Mouse (Mus musculus) midbrain, embryonic 15.5 days (tissue): ENCODE data around the gene Fgfbp3. TPM values are rescaled to one million over a fixed set of nuclear protein-coding genes. Genes with fewer than 3 reads are reported as not detected.
A peak's percentile ranks its signal among the peaks of the same experiment; 100 is the strongest.

Experiments
- ATAC-seq: fragments of 200-750 bp; cut with Nextera tagmentation; replicated peaks from 2 replicates; pipeline ENCODE4 v1.8.0; 2017; ENCODE audit warnings: moderate TSS enrichment
- H3K27ac ChIP-seq: fragments of 300-500 bp; sonication (generic); 2 replicates; pipeline ENCODE4 v1.5.1; 2015; ENCODE audit warnings: mild to moderate bottlenecking, inconsistent platforms
- H3K27me3 ChIP-seq: fragments of 300-500 bp; sonication (generic); replicated peaks from 2 replicates; pipeline ENCODE4 v1.6.1; 2015; ENCODE audit warnings: inconsistent platforms
- H3K36me3 ChIP-seq: fragments of 300-500 bp; sonication (generic); replicated peaks from 2 replicates; pipeline ENCODE4 v1.6.1; 2015; ENCODE audit warnings: inconsistent platforms
- H3K4me1 ChIP-seq: fragments of 300-500 bp; sonication (generic); 2 replicates; pipeline ENCODE4 v1.6.1; 2015; ENCODE audit warnings: inconsistent platforms
- H3K4me2 ChIP-seq: fragments of 300-500 bp; sonication (generic); 2 replicates; pipeline ENCODE4 v1.6.1; 2015; ENCODE audit warnings: inconsistent platforms, mild to moderate bottlenecking, moderate library complexity
- H3K4me3 ChIP-seq: fragments of 300-500 bp; sonication (generic); 2 replicates; pipeline ENCODE4 v1.5.1; 2015; ENCODE audit warnings: mild to moderate bottlenecking, inconsistent platforms
- H3K9ac ChIP-seq: fragments of 300-500 bp; sonication (generic); 2 replicates; pipeline ENCODE4 v1.6.1; 2015; ENCODE audit warnings: mild to moderate bottlenecking, inconsistent platforms
- H3K9me3 ChIP-seq: fragments of 300-500 bp; sonication (generic); 2 replicates; pipeline ENCODE4 v1.6.1; 2016; ENCODE audit warnings: inconsistent platforms
- WGBS: fragments of 180-500 bp; shearing (Covaris S2); methylation state at CpG from one replicate; pipeline ENCODE4 v1.1.7; 2015; ENCODE audit warnings: mixed read lengths; 5-methylcytosine and 5-hydroxymethylcytosine counted together
- polyA plus RNA-seq: library from polyadenylated mRNA; unstranded; fragments of >200 nt; fragmentation: Nextera tagmentation; extraction: Ambion mirVana; gene quantifications from 2 replicates; pipeline ENCODE4 v1.2.1, GENCODE M21; 2015

Gene Fgfbp3
- polyA plus RNA-seq, 1 experiment from 2014 or later = 55.3 TPM

GRCm38 (mm10) chr19:36926553-36927236 lies 7.3 kb upstream of the Fgfbp3 start:
- ATAC-seq = no peak
- WGBS = 2% methylated on average over 26 of the region's 26 CpGs
- no peaks in the 10 kb centered on the region for H3K9me3 ChIP-seq

GRCm38 (mm10) chr19:36925671-36926552 lies 6.5 kb upstream of the Fgfbp3 start, which contains the start of gene Btaf1:
Btaf1 (plus strand) TSS chr19:36926079.
- no peaks in the 10 kb centered on the region for H3K27me3 ChIP-seq
- peak within 1 kb of the TSS; percentile 95 for H3K4me3 ChIP-seq
- peak within 1 kb of the TSS; percentile 92 for H3K27ac ChIP-seq
- H3K36me3 ChIP-seq = no peaks in the 10 kb centered on the region
- H3K4me2 ChIP-seq = peak within 1 kb of the TSS; percentile 74
- H3K4me1 ChIP-seq = peaks cover 26% of the 10 kb centered on the region
- peak within 1 kb of the TSS; percentile 92 for H3K9ac ChIP-seq
- peak; percentile 98 for ATAC-seq
- no peaks in the 10 kb centered on the region for H3K9me3 ChIP-seq
- under 1% methylated on average over 84 of the region's 98 CpGs for WGBS

More at GRCm38 (mm10) chr19:36926553-36927236, 7.3 kb upstream of the Fgfbp3 start:
- H3K4me3 ChIP-seq = peak overlapping the region; percentile 95
- H3K27ac ChIP-seq = peak overlapping the region; percentile 92
- H3K4me1 ChIP-seq = peaks cover 26% of the 10 kb centered on the region
- peak overlapping the region; percentile 74 for H3K4me2 ChIP-seq
- H3K9ac ChIP-seq = peak overlapping the region; percentile 92
- H3K36me3 ChIP-seq = no peaks in the 10 kb centered on the region
- H3K27me3 ChIP-seq = no peaks in the 10 kb centered on the region

- peaks cover 31% of the 10 kb centered on the region for H3K4me1 ChIP-seq
- H3K27me3 ChIP-seq = no peaks in the 10 kb centered on the region
- 63% methylated on average over 3 of the region's 3 CpGs for WGBS
- no peak for ATAC-seq
- H3K9me3 ChIP-seq = no peaks in the 10 kb centered on the region
- H3K27ac ChIP-seq = no peak overlapping the region
- H3K9ac ChIP-seq = no peak overlapping the region
- no peaks in the 10 kb centered on the region for H3K36me3 ChIP-seq
- no peak overlapping the region for H3K4me3 ChIP-seq
- no peak overlapping the region for H3K4me2 ChIP-seq
Observed at GRCm38 (mm10) chr19:36922936-36923335, 3.5 kb upstream of the Fgfbp3 start.

DNA sequence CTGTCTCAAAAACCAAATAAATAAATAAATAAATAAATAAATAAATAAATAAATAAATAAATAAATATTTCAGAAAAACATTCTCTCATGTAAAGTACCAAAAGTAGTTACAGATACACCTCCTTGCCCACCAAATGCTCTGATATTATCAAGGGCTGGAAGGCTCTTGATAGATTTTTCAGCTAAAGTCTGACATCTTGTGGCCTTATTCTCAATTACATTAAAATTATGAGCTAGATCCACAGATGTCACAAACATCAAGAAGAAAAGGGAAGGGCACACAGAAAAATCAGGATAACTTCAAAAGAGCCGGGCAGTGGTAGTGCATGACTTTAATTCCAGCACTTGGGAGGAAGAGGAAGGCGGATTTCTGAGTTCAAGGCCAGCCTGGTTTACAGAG lies 2.6 kb upstream of the Fgfbp3 start:
- H3K9ac ChIP-seq = no peak overlapping the region
- H3K9me3 ChIP-seq = no peaks in the 10 kb centered on the region
- no peak overlapping the region for H3K4me3 ChIP-seq
- no peak for ATAC-seq
- H3K4me1 ChIP-seq = peaks cover 27% of the 10 kb centered on the region
- no peaks in the 10 kb centered on the region for H3K27me3 ChIP-seq
- no peak overlapping the region for H3K27ac ChIP-seq
- WGBS = 36% methylated on average over 2 of the region's 2 CpGs
- no peak overlapping the region for H3K4me2 ChIP-seq
- H3K36me3 ChIP-seq = no peaks in the 10 kb centered on the region

DNA sequence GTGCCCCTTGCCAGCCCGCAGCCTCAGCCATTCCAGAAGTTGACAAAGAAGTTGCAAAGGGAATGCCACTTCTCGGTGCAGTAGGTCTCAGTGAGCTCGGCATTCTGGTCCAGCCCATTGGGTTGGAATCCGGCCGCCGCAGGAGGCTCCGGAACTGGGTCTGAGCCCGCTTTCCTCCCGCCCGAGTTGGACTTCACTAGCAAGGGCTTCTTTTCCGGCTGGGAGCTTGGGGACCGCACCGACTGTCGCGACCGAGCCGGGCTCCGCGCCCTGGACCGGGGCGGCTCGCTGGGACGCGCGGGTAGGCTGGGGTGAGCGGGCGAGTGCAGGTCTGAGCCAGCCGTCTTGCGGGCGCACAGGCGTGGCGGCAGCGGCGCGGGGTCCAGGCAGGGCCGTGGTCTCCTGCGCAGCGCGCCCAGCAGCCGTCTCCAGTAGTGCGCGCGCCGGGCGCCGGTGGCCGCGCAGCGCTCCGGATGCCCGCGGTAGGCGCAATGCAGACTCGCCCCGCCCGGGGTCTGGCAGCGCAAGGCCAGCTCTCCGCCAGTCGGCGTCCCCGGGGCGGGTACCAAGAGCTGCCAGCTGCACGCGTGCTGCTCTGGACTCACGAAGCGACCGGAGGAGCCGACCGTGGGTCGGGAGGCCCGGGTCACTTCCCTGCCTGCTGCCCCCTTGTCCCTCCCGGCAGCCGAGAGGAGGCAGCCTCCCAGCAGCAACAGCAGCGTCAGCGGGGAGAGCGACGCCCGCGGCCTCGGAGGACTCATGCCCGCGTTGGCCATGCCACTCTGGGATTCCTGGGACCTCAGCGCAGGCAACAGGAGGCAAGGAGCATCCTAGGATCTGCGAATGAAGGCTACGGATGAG lies 744 bp downstream of the Fgfbp3 start:
- no peaks in the 10 kb centered on the region for H3K27me3 ChIP-seq
- peak overlapping the region; percentile 99 for H3K4me3 ChIP-seq
- H3K9ac ChIP-seq = peak overlapping the region; percentile 93
- H3K4me2 ChIP-seq = peak overlapping the region; percentile 93
- H3K36me3 ChIP-seq = no peaks in the 10 kb centered on the region
- under 1% methylated on average over 65 of the region's 85 CpGs for WGBS
- peak overlapping the region; percentile 92 for H3K27ac ChIP-seq
- H3K9me3 ChIP-seq = no peaks in the 10 kb centered on the region
- ATAC-seq = peak; percentile 92
- peaks cover 17% of the 10 kb centered on the region for H3K4me1 ChIP-seq

DNA sequence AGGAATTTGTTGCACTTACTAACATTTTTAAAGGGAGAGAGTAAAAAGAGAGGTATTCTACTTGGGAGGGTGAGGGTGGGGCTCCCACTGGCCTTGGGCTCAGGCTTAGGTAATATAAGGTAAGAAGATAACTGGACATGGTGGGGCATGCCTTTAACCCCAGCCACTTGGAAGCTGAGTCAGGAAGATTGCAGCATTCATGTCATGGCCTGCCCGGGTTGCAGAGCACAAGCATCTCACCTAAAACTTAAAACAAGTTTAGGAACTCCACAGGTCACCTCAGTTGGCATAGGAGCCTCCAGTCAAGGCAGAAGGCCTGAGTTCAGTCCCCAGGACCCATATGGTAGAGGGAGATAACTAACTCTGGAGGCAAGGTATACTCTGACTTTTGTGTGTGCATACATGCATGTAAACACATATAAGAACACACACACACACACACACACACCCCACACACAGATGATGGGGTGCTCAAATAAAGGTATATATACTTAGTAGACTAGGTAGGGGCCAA lies 2.5 kb downstream of the Fgfbp3 start:
- H3K4me2 ChIP-seq = peak overlapping the region; percentile 21
- no peak overlapping the region for H3K4me3 ChIP-seq
- peak overlapping the region; percentile 14; the same call in 1 of the 2 replicates for H3K9ac ChIP-seq
- ATAC-seq = no peak
- no peak overlapping the region for H3K27ac ChIP-seq
- no peaks in the 10 kb centered on the region for H3K36me3 ChIP-seq
- no peaks in the 10 kb centered on the region for H3K27me3 ChIP-seq
- H3K9me3 ChIP-seq = no peaks in the 10 kb centered on the region
- 91% methylated on average over 1 of the region's 1 CpGs for WGBS
- peaks cover 17% of the 10 kb centered on the region for H3K4me1 ChIP-seq

DNA sequence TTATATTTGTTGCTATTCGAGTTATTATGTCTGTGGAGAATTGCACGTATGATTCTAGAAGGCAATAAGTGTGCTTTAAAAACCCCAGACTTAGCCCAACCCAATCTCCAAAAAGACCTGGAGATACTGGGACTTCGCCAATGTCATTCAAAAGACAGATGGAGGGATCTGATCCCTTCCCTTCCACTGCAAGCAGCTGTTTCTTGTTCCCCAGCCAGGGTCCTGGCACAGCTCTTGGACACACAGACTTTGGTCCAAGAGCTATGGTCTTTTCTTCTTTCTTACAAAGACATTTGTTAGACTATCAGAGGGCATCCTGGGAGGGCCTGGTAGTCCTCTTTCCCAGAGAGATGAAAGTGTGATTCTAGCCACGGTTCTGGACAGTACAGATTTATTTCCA lies 3.2 kb downstream of the Fgfbp3 start:
- H3K9ac ChIP-seq = no peak overlapping the region
- 79% methylated on average over 4 of the region's 4 CpGs for WGBS
- ATAC-seq = no peak
- H3K9me3 ChIP-seq = no peaks in the 10 kb centered on the region
- H3K27ac ChIP-seq = no peak overlapping the region
- no peaks in the 10 kb centered on the region for H3K36me3 ChIP-seq
- H3K27me3 ChIP-seq = no peaks in the 10 kb centered on the region
- H3K4me2 ChIP-seq = no peak overlapping the region
- H3K4me3 ChIP-seq = no peak overlapping the region
- H3K4me1 ChIP-seq = peaks cover 17% of the 10 kb centered on the region

DNA sequence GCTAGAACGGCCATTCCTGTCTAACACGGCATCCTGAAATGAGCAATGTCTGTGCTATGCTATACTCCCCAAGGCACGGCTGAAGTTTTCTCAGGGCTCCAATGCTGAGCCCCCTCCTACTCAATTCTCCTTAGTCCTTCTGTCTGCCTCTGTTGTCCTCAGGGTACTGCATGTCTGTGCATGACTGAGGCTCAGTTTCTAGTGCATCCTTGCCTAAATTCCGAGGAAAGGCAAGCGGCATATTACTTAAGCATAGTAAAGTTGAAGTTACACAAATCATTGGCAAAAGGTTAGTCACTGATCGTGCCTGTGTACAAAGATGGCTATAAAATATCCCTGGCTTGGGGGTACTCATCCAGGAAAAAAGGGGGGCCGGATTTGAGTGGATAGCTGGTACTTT lies 6.4 kb downstream of the Fgfbp3 start:
- no peaks in the 10 kb centered on the region for H3K36me3 ChIP-seq
- ATAC-seq = no peak
- H3K4me3 ChIP-seq = no peak overlapping the region
- no peaks in the 10 kb centered on the region for H3K9me3 ChIP-seq
- peaks cover 19% of the 10 kb centered on the region for H3K4me1 ChIP-seq
- 86% methylated on average over 7 of the region's 7 CpGs for WGBS
- H3K9ac ChIP-seq = no peak overlapping the region
- no peak overlapping the region for H3K4me2 ChIP-seq
- no peak overlapping the region for H3K27ac ChIP-seq
- no peaks in the 10 kb centered on the region for H3K27me3 ChIP-seq

DNA sequence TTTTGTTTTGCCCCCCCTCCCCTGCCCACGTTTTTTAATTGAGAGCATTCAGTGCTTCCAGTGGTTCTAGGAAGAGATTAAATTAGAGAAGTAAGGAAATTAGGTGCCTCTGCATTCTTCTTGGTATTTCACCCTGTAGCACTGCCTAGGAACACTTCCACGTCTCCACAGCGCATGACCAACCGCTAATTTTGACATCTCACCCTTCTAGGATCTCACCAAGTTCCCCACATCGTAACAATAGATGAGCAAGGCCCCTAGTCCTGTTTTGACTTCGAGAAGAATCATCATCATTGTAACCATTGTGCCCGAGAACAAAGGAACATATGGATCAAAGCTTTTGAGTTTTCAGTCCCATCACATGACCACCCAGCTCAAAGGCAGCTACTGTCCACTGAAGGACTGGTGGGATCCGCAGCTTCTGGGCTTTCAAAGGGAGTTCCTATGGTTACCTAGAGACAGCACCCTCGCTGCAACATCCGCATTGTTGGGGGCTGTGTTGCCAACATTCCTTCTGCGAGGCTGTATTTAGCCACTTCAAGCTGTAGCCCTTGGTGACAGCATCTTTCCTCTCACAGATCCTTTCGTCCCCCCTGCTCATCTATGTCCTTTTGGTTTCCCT lies 8.9 kb downstream of the Fgfbp3 start:
- H3K4me2 ChIP-seq = no peak overlapping the region
- no peaks in the 10 kb centered on the region for H3K36me3 ChIP-seq
- WGBS = 9% methylated on average over 12 of the region's 12 CpGs
- ATAC-seq = peak; percentile 86
- peaks cover 10% of the 10 kb centered on the region for H3K4me1 ChIP-seq
- no peaks in the 10 kb centered on the region for H3K27me3 ChIP-seq
- H3K9me3 ChIP-seq = no peaks in the 10 kb centered on the region
- no peak overlapping the region for H3K4me3 ChIP-seq
- no peak overlapping the region for H3K9ac ChIP-seq
- peak overlapping the region; percentile 38; the same call in 1 of the 2 replicates for H3K27ac ChIP-seq

DNA sequence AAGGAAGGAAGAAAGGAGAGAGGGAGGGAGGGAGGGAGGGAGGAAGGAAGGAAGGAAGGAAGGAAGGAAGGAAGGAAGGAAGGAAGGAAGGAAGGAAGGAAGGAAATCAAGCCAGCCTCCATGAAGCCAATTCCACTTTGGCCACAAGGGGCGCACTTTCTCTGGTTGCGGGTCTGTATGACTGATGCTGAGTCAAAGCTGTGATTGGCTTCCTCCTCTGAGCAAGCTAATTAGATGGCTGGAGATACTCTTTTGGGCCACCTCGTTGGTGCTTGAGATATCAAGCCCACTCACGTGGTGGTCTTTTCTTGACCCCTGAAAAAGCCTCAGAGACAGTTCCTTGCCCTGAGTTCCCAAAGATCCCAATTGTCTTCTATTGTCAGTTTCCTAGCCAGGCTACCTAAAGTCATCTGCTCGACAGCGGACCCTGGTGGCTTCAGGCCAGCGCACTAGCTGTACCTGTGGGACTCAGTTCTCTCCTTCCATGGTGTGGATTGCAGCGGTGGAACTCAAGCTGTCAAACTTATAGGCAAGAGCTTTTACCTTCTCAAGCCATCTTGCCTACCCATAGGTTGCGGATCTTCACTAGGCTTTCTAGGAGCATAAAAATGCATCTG lies 9.6 kb downstream of the Fgfbp3 start:
- H3K36me3 ChIP-seq = no peaks in the 10 kb centered on the region
- H3K9ac ChIP-seq = no peak overlapping the region
- H3K4me3 ChIP-seq = no peak overlapping the region
- H3K27me3 ChIP-seq = no peaks in the 10 kb centered on the region
- H3K4me1 ChIP-seq = peaks cover 10% of the 10 kb centered on the region
- H3K4me2 ChIP-seq = no peak overlapping the region
- no peak for ATAC-seq
- no peaks in the 10 kb centered on the region for H3K9me3 ChIP-seq
- H3K27ac ChIP-seq = no peak overlapping the region
- WGBS = 26% methylated on average over 9 of the region's 9 CpGs

DNA sequence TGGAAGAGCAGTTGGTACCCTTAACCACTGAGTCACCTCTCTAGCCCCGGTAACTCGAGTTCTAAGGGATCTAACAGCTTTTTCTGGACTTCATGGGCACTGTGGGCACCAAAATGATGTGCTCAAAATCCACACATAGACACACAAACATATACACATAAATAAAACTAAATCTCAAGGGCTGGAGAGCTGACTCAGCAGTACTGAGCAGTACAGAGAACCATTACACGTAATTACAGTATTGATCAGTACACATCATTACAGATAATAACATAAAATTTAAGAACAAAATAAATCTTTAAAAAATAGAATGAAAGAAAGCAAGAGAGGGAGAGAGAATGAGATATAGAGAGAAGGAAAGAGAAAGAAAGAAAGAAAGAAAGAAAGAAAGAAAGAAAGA lies 10.3 kb downstream of the Fgfbp3 start:
- 87% methylated on average over 3 of the region's 3 CpGs for WGBS
- Histone ChIP-seq H3K27ac (no peak overlapping the region), H3K4me2 (no peak overlapping the region), H3K9ac (no peak overlapping the region), H3K36me3 (no peaks in the 10 kb centered on the region), H3K4me1 (peaks cover 10% of the 10 kb centered on the region), H3K4me3 (no peak overlapping the region), H3K9me3 (no peaks in the 10 kb centered on the region), H3K27me3 (no peaks in the 10 kb centered on the region)
- ATAC-seq = no peak
